Mouse (Mus musculus) myocyte (in vitro differentiated cells): ENCODE data around the gene Cmtm4. TPM values are rescaled to one million over a fixed set of nuclear protein-coding genes. Genes with fewer than 3 reads are reported as not detected.

ENCODE experiments used
- H3K27me3 ChIP-seq: one replicate; pipeline ENCODE4 v1.6.1; 2011; ENCODE audit not compliant: control insufficient read depth, insufficient read depth, insufficient read length
- H3K36me3 ChIP-seq: one replicate; pipeline ENCODE4 v1.6.1; 2011; ENCODE audit not compliant: control insufficient read depth, insufficient read depth
- H3K4me2 ChIP-seq: one replicate; pipeline ENCODE4 v1.6.1; 2011; ENCODE audit warnings: low read depth, control low read depth
- H3K4me3 ChIP-seq: one replicate; pipeline ENCODE4 v1.5.1; 2011; ENCODE audit warnings: mild to moderate bottlenecking, control low read depth, moderate library complexity
- H3K79me2 ChIP-seq: one replicate; pipeline ENCODE4 v1.6.1; 2011; ENCODE audit not compliant: control insufficient read depth, insufficient read depth
- H3ac ChIP-seq: one replicate; pipeline ENCODE4 v1.6.1; 2011; ENCODE audit not compliant: control insufficient read depth, insufficient read length
- CEBPB ChIP-seq: IDR thresholded peaks from 2 replicates; pipeline ENCODE4 v1.6.1; 2011; ENCODE audit warnings: mild to moderate bottlenecking, moderate library complexity; ENCODE audit not compliant: poor library complexity, insufficient read depth, severe bottlenecking
- E2F4 ChIP-seq: IDR thresholded peaks from one replicate; pipeline ENCODE4 v1.6.1; 2011; ENCODE audit warnings: mild to moderate bottlenecking, control low read depth, moderate library complexity; ENCODE audit not compliant: insufficient read depth
- MAX ChIP-seq: IDR thresholded peaks from one replicate; pipeline ENCODE4 v1.6.1; 2011; ENCODE audit warnings: low read depth, mild to moderate bottlenecking, control low read depth
- MYOD1 ChIP-seq, 3 experiments: IDR thresholded peaks; one replicate each; pipeline ENCODE4 v1.6.1; 2011; ENCODE audit warnings: control low read depth in 2 of 3, low read depth in 2 of 3, mild to moderate bottlenecking in 2 of 3, moderate library complexity in 1 of 3; ENCODE audit not compliant: insufficient read length in 2 of 3, control insufficient read depth in 1 of 3
- MYOG ChIP-seq, 3 experiments: IDR thresholded peaks; one replicate each; pipeline ENCODE4 v1.6.1; 2011; ENCODE audit warnings: control low read depth in 2 of 3, low read depth in 2 of 3, mild to moderate bottlenecking in 2 of 3; ENCODE audit not compliant: insufficient read length in 2 of 3, control insufficient read depth in 1 of 3, insufficient read depth in 1 of 3
- POLR2A ChIP-seq: IDR thresholded peaks from one replicate; pipeline ENCODE4 v1.6.1; 2011; ENCODE audit warnings: low read depth, mild to moderate bottlenecking, control low read depth, moderate library complexity; ENCODE audit not compliant: insufficient read length
- POLR2AphosphoS2 ChIP-seq: IDR thresholded peaks from one replicate; pipeline ENCODE4 v1.6.1; 2011; ENCODE audit warnings: low read depth, control low read depth; ENCODE audit not compliant: insufficient read length
- REST ChIP-seq: IDR thresholded peaks from one replicate; pipeline ENCODE4 v1.6.1; 2011; ENCODE audit warnings: mild to moderate bottlenecking, control low read depth, moderate library complexity; ENCODE audit not compliant: insufficient read depth, insufficient read length
- SRF ChIP-seq: IDR thresholded peaks from one replicate; pipeline ENCODE4 v1.6.1; 2011; ENCODE audit warnings: low read depth; ENCODE audit not compliant: control insufficient read depth, insufficient read length
- TCF12 ChIP-seq: IDR thresholded peaks from one replicate; pipeline ENCODE4 v1.6.1; 2011; ENCODE audit warnings: mild to moderate bottlenecking, control low read depth; ENCODE audit not compliant: poor library complexity, insufficient read depth, severe bottlenecking
- TCF3 ChIP-seq: IDR thresholded peaks from one replicate; pipeline ENCODE4 v1.6.1; 2011; ENCODE audit warnings: low read depth, control low read depth; ENCODE audit not compliant: insufficient read length
- USF1 ChIP-seq: IDR thresholded peaks from one replicate; pipeline ENCODE4 v1.6.1; 2011; ENCODE audit warnings: low read depth, mild to moderate bottlenecking, control low read depth, moderate library complexity
- polyA plus RNA-seq: library from polyadenylated mRNA; unstranded; fragments of >200 nt; fragmentation: generic; extraction: Trizol; gene quantifications from one replicate; pipeline ENCODE4 v1.2.1, GENCODE M21; 2012; ENCODE audit warnings: missing spikeins

Gene Cmtm4
- polyA plus RNA-seq, 1 experiment: 5.5 TPM

DNA sequence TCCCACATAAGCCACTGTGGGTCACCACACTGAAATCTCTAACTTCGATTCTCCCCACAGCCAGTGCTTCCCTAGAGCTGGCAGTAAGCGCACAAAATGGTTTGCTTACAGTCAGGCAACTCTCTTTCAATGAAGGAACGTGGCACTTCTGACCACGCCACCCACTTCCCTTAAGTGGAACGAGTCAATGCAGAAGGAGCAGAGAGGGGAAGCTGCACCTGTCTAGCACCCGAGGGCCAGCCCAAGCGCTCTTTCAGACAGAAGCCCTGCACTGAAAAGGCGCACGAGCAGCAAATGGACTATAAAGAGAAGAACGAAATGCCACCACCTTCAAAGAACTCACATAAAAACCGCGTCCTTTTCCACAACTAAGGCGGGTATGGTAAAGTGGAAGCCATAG lies 32.1 kb upstream of the Cmtm4 start:
- TF ChIP-seq USF1: no peak
- Histone ChIP-seq H3K4me2 (no peak overlapping the region), H3K27me3 (no peaks in the 10 kb centered on the region), H3K36me3 (peaks cover 79% of the 10 kb centered on the region), H3K4me3 (no peak overlapping the region), H3ac (no peak overlapping the region), H3K79me2 (peaks cover 25% of the 10 kb centered on the region)

DNA sequence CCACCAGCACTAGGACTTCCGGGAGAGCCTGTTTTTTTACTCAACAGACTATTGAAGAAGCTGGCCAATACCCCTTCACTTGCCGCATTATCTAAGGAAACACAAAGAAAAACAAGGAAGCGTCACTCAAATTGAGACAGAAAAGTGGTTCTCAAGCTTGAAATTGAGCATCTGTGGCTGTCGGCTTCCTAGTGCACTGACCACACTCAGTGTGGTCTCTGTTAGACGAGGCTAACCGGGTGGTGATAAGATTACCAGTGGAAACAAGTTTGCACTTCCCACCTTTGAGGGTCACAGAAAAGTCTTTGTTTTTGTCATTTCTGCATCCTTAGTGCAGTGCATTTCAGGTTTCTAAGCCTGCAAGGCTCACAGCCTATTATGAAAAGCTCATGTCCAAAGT lies 26.7 kb upstream of the Cmtm4 start:
- no peak overlapping the region for H3K4me2 ChIP-seq
- no peak for TF ChIP-seq TCF3
- TF ChIP-seq E2F4: no peak
- TF ChIP-seq POLR2A: no peak
- TF ChIP-seq SRF: no peak
- no peak for TF ChIP-seq MYOD1 (IDR thresholded peaks at IDR 0.05; ENCODE audit: control insufficient read depth in 1 of 3, insufficient read length in 2 of 3, low read depth in 2 of 3)
- TF ChIP-seq CEBPB: no peak
- no peak for TF ChIP-seq TCF12
- TF ChIP-seq MYOG (IDR thresholded peaks at IDR 0.05; ENCODE audit: control insufficient read depth in 1 of 3, insufficient read depth in 1 of 3, insufficient read length in 2 of 3, low read depth in 2 of 3): no peak
- TF ChIP-seq REST: no peak
- TF ChIP-seq POLR2AphosphoS2: no peak
- TF ChIP-seq USF1: no peak
- TF ChIP-seq MAX: no peak
- peaks cover 90% of the 10 kb centered on the region for H3K36me3 ChIP-seq
- H3K79me2 ChIP-seq: peaks cover 4% of the 10 kb centered on the region
- no peak overlapping the region for H3K4me3 ChIP-seq
- no peaks in the 10 kb centered on the region for H3K27me3 ChIP-seq
- no peak overlapping the region for H3ac ChIP-seq

DNA sequence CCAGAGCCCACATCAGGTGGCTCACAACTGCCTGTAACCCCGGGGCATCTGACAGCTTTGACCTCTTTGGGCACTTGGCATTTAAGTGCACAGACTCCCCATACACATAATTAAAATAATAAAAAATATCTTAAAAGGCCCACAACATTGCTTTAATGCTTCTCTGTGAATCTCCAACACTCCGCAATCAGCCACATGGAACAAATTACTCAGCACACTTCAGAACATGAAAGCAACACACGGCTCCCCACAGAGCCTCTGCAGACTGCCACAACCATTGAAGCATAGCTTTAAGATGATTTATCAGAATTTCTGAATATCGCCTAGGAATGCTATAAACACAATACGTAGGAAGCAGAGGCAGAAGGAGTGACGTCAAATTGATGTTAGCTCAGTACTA lies 20.4 kb upstream of the Cmtm4 start:
- no peaks in the 10 kb centered on the region for H3K27me3 ChIP-seq
- no peak overlapping the region for H3ac ChIP-seq
- H3K4me3 ChIP-seq: no peak overlapping the region
- H3K4me2 ChIP-seq: no peak overlapping the region
- no peak for TF ChIP-seq MYOG (IDR thresholded peaks at IDR 0.05; ENCODE audit: control insufficient read depth in 1 of 3, insufficient read depth in 1 of 3, insufficient read length in 2 of 3, low read depth in 2 of 3)
- TF ChIP-seq SRF: no peak
- TF ChIP-seq TCF12: no peak
- TF ChIP-seq USF1: no peak
- TF ChIP-seq TCF3: no peak
- no peak for TF ChIP-seq POLR2AphosphoS2
- H3K79me2 ChIP-seq: no peaks in the 10 kb centered on the region
- peaks cover 36% of the 10 kb centered on the region for H3K36me3 ChIP-seq

DNA sequence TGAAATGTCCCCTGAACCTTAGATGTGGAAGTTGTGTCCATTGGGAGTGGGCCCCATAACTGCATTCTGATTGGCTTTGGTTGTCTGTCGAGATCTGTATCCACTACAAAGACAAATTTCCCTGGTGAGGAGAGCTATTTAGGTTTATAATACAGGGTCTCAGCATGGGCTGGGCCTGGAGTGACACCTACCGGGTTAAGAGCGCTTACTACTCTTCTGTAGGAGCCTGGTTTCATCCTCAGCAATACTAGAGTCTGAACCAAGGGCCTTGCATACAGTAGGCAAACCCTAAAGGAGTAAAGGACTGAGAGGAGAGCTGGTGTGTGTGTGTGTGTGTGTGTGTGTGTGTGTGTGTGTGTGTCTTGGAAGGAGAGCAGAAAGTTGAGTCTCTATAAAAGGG lies 18.6 kb upstream of the Cmtm4 start:
- Histone ChIP-seq H3K79me2 (no peaks in the 10 kb centered on the region), H3ac (no peak overlapping the region), H3K4me2 (no peak overlapping the region), H3K27me3 (no peaks in the 10 kb centered on the region), H3K36me3 (peaks cover 18% of the 10 kb centered on the region), H3K4me3 (no peak overlapping the region)
- no peak for TF ChIP-seq TCF3
- no peak for TF ChIP-seq E2F4
- no peak for TF ChIP-seq MYOG (IDR thresholded peaks at IDR 0.05; ENCODE audit: control insufficient read depth in 1 of 3, insufficient read depth in 1 of 3, insufficient read length in 2 of 3, low read depth in 2 of 3)
- no peak for TF ChIP-seq USF1

DNA sequence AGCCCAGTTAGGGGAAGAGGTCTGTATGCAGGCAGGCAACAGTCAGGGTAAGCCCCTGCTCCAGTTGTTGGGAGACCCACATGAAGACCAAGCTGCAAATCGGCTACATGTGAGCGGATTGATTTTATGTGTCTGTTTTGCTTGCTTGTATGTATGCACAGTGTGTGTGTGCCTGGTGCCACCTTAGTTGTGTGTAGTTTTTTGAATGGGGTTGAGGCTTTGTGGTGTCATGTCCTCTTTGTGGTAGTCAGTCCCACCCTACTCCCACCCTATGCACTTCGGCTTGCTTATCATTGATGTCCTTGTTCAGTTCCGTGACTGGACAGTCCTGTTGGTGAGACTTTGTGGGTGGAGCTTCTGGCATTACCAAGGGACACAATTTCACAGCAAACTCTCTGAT lies 18.2 kb upstream of the Cmtm4 start:
- Histone ChIP-seq H3K79me2 (no peaks in the 10 kb centered on the region), H3ac (no peak overlapping the region), H3K27me3 (no peaks in the 10 kb centered on the region), H3K4me2 (no peak overlapping the region), H3K4me3 (no peak overlapping the region), H3K36me3 (peaks cover 15% of the 10 kb centered on the region)
- TF ChIP-seq POLR2A (no peak), TCF12 (no peak), MAX (no peak), MYOD1 (IDR thresholded peaks at IDR 0.05; ENCODE audit: control insufficient read depth in 1 of 3, insufficient read length in 2 of 3, low read depth in 2 of 3) (no peak), MYOG (IDR thresholded peaks at IDR 0.05; ENCODE audit: control insufficient read depth in 1 of 3, insufficient read depth in 1 of 3, insufficient read length in 2 of 3, low read depth in 2 of 3) (no peak), USF1 (no peak), CEBPB (no peak), REST (no peak), TCF3 (no peak), POLR2AphosphoS2 (no peak), E2F4 (no peak), SRF (no peak)

DNA sequence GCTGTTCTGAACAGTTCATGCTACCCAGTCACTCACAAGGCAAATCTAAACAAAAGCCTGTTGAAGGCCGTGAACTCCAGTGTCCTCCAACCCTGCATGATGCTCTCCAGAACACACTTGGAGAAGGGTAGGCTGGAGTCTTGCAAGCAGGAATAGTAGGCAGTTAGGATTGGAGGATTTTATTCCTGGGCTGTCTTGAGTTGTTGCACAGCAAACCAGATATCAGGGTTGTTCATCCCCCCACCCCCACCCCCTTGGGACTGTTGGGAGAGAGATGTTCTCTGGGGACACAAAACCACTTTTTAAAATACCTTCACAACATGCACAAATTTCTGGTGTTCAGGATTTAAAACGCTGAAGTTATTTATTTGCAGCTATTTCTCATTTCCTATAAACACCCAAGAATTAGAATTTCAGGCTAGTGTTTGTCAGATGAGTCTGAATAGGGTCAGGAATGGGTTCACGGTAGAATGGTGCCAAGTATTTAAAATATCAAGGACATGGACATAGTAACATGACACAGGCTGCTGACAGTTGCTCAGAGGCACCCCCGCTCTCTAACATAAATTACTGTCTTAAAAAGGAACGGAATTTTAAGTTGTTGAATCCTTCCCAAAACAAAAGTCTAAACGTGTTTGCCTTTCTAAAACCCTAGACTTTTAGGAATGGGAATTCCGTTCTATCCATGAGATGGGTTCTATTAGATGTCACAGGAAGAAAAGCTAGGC lies 17.4 kb upstream of the Cmtm4 start:
- H3K79me2 ChIP-seq: no peaks in the 10 kb centered on the region
- no peak overlapping the region for H3K4me3 ChIP-seq
- peaks cover 7% of the 10 kb centered on the region for H3K36me3 ChIP-seq
- no peaks in the 10 kb centered on the region for H3K27me3 ChIP-seq
- TF ChIP-seq POLR2AphosphoS2 (no peak), USF1 (no peak), MYOG (IDR thresholded peaks at IDR 0.05; ENCODE audit: control insufficient read depth in 1 of 3, insufficient read depth in 1 of 3, insufficient read length in 2 of 3, low read depth in 2 of 3) (no peak), SRF (no peak), POLR2A (no peak), TCF3 (no peak), MYOD1 (IDR thresholded peaks at IDR 0.05; ENCODE audit: control insufficient read depth in 1 of 3, insufficient read length in 2 of 3, low read depth in 2 of 3) (no peak), REST (no peak), E2F4 (no peak), CEBPB (no peak), MAX (no peak), TCF12 (no peak)
- no peak overlapping the region for H3K4me2 ChIP-seq
- no peak overlapping the region for H3ac ChIP-seq
